Mouse (Mus musculus) layer of hippocampus, adult 9-10 months (tissue): ENCODE data around the gene Dock8.
"Not testable (repeated sequence)": the region's sequence is repeated elsewhere in the genome, so short reads cannot be mapped to it uniquely, and the experiment has no call there.

Source experiments
- DNase-seq: peaks from one replicate; pipeline ENCODE4 v3.0.0; 2022; ENCODE audit warnings: low spot score

Dock8 gene

GRCm38 (mm10) chr19:25000153-25000552, 819 bp downstream of the Dock8 start:
- DNase-seq = no peak

DNA sequence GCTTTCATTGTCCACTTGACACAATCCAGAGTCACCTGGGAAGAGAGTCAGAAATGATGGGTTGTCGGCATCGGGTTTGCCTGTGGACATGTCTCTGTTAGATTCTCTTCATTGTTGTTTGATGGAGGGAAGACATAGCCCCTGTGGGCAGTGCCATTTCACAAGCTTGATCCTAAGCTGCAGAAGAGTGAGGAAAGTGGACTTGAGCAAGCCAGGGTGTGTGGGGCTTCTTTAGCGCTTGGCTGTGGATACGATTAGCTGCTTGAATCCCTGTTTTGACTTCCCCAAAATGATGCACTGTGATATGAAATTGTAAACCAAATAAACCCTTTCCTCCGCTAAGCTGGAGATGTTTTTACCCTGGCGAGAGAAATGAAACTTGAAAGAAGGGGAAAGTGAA, 2.7 kb downstream of the Dock8 start:
- no peak for DNase-seq

DNA sequence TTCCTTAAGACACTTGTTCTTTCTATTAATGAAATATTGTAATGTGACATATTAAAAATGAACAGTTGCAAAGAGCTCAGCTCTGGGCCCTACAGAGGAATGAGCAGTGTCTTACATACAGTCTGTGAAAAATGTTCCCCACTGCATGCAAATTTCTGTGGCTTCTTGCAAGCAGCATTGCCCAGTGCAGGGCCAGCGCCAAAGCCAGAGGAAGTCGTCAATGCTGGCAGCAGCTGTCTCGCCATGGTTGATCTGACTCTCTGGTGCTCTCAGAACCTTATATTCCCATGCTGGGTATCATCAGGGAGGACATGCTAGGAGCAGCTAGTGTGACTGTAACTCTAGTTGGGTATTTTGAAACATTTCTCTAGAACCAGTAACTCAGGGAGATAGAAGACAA, 3.5 kb downstream of the Dock8 start:
- no peak for DNase-seq

- no peak for DNase-seq
Observed at GRCm38 (mm10) chr19:25003810-25004209, 4.5 kb downstream of the Dock8 start.

DNA sequence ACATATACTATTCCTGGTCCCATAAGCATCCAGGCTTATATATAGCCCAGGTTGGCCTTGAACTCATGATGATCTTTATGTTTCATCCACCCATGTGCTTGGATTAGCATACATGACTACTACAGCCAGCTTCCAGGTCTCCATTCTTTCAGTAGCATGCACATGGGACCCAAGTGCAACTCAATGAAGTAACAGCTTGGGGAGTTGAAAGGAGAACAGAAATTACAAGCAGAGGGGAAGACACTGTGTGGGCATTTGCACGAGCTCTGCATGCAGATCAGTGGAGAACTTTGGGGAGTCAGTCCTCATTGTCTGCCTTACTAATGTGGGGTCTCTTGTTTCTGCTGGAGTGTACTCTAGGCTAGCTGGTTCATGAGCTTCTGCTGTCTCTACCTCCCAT, 7.4 kb downstream of the Dock8 start:
- no peak for DNase-seq

DNA sequence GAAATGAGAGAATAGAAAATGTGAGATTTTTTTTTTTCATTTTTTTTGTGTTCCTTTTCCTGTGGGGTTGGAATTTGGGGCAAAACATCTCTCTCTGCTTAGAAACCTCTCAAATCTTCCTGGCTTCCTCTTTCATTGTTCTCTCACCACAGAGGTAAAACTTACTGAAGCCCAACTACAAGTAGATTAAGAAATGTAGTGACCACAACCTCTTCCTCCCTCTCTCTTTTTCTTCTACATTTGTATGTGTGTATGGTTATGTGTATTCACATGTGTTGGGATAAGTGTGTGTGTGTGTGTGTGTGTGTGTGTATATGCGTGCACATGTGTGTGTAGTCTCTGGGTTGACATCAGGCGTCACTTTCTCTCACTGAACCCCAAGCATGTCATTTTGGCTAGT, 9.2 kb downstream of the Dock8 start:
- DNase-seq = no peak

- no peak for DNase-seq
Observed at GRCm38 (mm10) chr19:25022766-25023165, 23.4 kb downstream of the Dock8 start.

DNA sequence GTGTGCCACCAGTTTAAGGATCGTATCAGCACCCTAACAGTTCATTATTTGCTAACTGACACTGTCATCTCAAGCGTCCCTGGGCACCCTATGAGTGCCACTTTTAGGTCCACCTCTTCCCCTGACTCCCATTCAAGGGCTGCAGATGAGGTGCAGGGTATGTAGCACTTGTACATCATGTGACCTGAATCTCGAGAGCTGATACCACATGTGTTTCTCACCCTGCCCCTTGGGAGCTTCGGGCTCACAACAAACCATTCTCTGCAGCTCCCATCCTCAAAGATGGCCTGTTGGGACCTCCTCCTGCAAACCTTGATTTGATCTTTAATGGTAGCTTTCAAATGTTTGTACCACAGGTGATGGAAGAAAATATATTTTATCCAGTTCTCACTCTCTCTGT, 32.4 kb downstream of the Dock8 start:
- no peak for DNase-seq

GRCm38 (mm10) chr19:25033008-25033407, 33.7 kb downstream of the Dock8 start:
- DNase-seq = not testable (repeated sequence)

- no peak for DNase-seq
Observed at GRCm38 (mm10) chr19:25035825-25036224, 36.5 kb downstream of the Dock8 start.

GRCm38 (mm10) chr19:25036784-25037183, 37.5 kb downstream of the Dock8 start:
- DNase-seq = no peak

DNA sequence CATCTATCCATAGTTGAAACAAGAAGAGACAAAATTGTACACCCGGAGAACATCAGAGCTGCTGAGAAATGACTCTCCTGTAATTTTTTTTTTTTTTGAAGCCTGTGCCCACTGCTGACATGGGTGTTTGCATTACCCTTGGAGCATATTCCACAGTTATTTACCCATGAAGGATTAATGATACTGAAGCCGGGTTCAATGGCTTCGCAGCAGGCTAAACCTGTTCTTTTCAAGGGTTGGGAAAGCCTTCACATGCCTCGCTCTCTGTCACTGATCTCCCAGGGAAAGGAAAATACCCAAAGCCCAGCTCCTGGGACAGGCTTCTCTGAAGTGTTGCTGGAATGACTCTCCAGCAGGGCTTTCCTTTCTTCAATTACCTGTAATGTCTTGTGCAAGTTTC, 37.9 kb downstream of the Dock8 start:
- no peak for DNase-seq

DNA sequence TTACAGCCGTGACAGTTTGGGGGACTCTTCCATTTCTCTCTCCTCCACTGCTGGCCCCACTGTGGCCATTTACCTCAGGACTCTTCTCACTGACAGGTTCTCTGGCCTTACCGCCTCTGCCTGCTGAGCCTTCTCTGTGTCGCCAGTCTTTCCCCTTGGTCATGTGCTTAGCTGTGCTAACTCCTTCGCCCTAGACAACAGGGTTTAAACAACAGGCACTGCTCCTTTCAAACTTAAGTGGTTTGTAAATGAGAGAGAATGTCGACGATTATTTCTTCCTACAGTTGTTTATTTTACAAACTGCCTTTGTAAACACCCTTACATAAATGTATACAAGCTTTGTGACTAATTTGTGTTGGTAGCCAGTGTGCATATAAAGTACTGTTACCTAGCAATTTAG, 39.0 kb downstream of the Dock8 start:
- no peak for DNase-seq

- no peak for DNase-seq
Observed at GRCm38 (mm10) chr19:25041209-25041608, 41.9 kb downstream of the Dock8 start.

DNA sequence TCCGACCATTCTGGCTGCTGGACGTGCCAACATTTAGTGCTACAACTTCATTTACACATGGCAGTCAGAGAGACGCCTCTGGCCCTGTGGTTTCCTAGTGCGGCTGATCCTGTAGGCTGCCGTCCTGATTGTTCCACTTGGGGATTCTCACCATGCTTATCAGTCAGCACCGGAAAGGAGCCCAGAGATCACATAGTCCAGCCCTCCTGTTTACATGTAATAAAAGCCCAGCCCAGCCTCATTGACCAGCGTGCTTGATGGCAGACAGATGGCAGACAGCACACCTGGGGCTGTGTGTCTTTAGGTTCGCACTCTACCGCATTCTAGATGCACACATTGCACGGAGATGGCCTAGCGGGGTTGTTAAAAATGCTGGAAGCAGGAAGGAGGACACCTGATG, 43.6 kb downstream of the Dock8 start:
- DNase-seq = no peak

GRCm38 (mm10) chr19:25044057-25044456, 44.7 kb downstream of the Dock8 start:
- DNase-seq = no peak

DNA sequence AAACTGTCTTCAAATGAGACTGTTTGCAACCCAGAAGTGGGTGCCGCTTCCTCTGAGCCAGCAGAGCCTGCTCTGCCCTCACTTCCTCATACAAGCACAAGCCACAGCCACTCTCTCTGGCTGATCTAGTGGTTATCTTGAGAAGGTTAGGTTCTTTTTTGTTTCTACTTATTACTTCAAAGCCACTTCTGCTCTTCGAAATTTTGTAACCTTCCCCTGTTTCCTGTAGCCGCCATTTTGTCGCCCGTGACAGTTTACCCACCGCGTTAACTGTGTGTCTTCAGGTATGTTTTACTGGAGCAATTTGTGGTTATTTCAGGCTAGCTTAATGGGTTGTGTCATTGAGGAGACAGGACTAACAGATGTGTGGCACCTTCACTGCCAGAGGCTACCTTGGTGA, 53.0 kb downstream of the Dock8 start:
- no peak for DNase-seq

DNA sequence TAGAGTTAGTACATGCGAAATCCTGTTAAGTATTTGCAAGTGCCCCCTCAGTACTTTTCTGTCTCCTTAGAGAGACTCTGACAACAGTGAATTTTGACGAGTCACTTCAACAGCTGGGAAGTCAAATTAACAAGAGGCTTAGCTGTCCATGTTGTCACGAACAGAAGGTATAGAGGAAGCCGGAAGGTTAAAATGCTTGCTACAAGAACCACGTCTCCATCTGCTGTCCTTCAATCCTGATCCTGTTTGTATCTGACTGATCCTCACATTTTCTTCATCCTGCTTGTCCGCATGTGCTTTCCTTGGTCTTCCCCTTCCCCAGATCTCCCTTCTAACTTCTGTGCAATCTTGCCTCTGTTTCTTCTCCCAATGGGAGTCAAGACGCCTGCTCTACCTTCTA, 53.8 kb downstream of the Dock8 start:
- no peak for DNase-seq

GRCm38 (mm10) chr19:25055025-25055424, 55.7 kb downstream of the Dock8 start:
- DNase-seq = no peak

DNA sequence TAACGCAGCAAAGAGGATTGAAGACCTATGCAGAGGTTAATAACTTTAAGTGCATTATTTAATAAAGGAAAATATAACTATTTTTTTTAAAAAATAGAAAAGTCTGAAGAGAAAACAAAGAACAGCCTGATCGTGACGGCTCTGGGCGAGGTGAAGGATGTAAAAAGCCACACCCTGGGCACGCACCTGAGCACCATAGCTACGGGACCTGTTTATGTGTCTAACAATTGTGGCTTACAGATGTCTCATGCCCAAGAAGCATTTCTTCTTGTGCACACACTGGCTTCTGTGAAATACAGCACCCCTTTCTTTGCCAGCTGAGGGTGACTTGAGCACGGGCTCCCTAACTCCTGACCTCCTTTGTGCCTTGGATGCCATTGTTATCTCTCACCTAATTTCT, 56.2 kb downstream of the Dock8 start:
- DNase-seq = no peak

GRCm38 (mm10) chr19:25056224-25056623, 56.9 kb downstream of the Dock8 start:
- no peak for DNase-seq

DNA sequence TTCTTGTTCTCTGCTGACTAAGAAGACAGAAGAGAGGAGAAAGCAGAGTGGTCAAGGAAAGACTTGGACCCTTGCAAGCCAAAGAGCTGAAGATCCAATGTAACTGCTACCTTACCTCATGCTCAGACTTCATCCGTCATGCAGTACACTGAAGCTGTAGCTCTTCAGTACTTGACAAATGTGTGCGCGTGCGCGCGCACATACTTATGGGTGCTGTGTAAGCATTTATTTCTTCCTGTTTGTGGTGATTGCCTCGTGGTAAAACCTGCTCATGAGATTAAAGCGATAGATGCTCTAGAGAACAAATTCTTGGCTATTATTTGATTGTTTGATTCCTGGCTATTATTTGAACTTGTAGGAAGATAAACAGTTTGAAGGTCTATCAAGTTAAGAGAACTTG, 58.5 kb downstream of the Dock8 start:
- no peak for DNase-seq

DNA sequence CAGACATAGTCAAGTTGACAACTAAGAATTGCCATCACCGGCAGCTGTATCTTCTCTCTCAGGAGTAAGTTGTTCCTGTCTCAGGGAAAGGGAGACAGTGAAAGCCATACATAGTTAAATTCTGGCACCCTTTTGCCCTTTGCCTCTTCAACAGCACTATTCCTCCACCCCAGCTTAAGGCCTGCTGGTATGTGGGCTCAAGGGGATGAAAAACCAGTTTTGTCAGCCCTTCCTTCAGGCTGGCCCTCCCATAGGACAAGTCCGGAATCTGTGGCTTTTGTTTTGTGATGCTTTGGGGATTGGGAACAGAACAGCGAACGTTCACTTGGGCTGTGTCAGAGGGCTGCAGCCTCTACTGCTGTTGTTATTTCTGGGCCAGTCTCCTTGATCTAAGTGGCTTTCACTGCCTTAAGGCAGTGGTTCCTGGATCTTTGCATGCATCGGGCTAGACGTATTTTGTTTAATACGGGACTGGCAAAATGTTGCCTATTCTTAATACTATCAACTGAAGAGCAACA, 60.6 kb downstream of the Dock8 start:
- no peak for DNase-seq

GRCm38 (mm10) chr19:25060375-25060774, 61.0 kb downstream of the Dock8 start:
- no peak for DNase-seq
